Mouse (Mus musculus) layer of hippocampus, adult 9-11 months (tissue): ENCODE results near the gene Psmd2.

Experiments used
- DNase-seq: peaks from one replicate; pipeline ENCODE4 v3.0.0; 2022

Psmd2 gene

DNA sequence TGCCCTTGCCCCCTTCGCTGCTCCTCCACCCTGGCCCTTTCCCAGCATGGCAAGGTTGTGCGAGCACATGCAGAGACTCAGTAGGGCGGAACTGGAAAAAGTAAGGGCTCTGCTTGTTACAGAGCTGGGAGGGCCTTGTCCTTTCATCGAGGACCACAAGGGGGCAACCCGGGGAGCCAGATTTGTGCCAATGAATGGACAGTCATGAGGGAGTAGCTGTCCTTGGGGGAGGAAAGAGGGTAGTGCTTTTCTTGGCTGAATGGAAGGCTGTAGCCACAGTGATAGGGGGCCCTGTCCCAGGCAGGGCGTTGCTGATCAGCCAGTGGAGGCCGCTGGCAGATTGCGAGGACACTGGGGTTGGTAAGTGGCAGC, 51.1 kb downstream of the Psmd2 start:
- DNase-seq, result no peak

DNA sequence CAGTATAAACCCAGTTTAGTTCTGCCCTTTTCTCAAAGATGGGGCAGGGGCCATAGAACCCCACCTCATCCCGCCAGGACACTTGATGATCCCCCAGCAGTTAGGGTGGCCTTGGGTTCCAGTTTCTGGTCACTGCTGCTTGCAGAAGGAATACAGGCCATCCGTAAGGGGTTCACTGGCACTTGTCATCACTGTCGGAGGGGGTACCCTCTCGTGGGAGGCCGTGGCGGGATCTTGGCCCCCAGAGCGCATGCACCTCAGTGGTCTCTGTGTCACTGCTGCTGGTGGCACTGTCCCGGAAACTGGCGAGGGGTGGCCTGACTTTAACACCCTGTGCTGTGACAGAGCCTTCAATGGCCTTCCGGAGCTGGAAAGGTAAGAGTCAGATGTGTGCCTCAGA, 51.6 kb downstream of the Psmd2 start:
- DNase-seq, result no peak

DNA sequence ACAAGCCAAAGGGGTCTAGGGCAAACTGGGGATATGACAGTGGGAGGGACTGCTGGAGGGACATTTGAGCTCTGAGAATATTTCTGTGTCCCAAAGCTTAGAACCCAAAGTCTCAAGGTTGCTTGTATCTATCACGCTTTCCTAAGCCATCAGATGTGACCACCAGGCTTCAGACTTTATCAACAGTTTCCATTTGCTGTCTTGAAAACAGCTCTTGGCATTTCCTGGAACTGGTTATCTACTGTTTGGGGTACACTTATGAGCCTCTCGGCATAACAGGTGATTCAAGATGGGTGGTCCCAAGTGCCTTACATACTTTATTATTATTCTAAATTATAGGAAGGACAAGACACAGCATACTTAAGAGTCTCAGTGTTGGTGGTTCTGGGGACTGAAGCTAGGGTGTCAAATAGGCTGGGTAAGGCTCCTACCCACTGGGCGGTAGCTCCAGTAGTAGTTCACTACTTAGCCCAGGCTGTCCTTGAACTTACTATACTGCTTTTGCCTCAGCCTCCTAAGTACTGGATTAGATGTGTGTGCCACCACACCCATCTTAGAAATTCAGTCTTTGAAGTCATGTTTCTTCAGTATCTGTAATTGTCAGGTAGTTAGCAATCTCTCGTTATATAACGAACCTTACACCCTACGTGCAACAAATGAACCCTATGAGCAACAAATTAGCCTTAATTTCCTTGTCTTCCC, 52.4 kb downstream of the Psmd2 start:
- no peak for DNase-seq

DNA sequence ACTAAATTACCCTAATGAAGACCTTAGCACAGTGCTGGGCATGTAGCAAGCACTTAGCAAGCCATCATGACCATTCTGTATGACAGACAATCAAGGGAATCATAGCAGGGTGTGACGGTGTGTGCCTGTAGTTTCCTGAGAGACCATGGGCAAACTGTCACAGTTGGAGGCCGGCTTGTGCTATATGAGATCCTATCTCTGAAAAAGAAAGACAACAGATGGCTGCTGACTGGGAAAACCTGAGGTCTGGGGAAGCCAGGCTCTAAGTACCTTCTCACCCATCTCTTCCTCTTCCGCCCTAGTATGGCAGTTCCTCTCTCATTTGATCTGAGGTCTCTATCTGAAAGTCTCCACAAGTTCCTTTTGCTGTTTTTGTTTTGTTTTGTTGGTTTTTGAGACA, 54.3 kb downstream of the Psmd2 start:
- no peak for DNase-seq

DNA sequence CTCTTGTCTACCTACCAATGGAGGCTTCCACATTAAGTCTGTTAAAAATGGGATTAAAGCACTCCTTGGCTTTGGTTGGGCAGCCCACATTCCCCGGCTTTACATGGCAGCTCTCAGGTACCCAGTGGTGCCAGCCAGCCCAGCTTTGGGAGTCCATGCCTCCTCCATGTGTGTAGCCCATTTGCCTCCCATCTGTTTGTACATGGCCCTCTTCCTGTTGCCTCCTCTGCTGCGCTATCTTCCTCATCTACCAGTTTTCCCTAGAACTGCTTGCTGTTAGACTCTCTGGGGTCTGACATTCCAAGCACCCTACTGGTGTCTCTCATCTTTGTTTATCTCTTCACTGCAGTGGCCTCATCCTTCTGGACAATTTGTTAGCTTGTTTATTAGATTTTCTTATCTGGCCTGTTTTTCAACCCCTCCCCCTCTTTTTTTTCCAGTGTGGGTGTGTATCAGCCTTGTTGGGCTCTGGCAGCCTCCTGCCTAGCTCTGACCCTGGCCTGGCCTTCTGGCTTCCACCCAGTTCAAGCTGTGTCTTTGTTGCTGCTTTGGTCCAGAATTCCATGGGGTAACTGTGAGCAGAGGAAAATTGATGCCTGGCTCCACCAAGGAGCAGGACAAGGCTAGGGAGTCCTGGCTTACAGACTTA, 55.1 kb downstream of the Psmd2 start:
- no peak for DNase-seq

DNA sequence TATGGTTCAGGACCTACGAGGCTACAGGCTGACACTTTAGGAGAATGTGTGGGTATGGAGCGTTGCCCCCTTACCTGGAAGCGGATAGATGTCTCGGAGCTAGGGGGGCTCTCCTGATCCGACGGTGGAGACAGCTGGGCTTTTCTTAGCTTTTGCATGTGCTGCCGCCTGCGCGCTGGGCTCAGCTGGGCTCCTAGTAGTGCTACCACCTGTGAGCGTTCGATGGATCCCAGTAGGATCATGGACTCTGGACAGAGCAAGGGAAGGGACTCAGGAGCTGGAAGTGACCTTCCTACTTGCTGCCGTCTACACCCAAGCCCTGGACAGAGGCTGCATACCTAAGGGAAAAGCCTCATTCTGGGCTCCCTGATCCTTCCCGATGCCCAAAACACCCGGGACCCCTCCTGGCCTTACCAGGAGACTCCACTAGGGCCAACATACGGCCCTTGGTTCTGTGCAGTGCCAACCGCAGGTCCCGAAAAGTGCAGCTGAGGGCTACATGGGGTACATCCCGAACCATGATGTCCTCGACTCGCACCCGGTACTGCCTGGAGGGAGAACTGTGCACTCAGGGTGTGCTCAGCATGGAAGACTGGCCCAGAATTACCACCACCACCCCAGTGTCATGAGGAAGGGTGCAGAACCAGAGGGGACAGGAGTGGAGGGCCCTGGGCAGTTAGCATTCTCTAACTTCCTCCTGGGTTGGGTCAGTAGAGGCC, 56.9 kb downstream of the Psmd2 start:
- DNase-seq, result no peak

DNA sequence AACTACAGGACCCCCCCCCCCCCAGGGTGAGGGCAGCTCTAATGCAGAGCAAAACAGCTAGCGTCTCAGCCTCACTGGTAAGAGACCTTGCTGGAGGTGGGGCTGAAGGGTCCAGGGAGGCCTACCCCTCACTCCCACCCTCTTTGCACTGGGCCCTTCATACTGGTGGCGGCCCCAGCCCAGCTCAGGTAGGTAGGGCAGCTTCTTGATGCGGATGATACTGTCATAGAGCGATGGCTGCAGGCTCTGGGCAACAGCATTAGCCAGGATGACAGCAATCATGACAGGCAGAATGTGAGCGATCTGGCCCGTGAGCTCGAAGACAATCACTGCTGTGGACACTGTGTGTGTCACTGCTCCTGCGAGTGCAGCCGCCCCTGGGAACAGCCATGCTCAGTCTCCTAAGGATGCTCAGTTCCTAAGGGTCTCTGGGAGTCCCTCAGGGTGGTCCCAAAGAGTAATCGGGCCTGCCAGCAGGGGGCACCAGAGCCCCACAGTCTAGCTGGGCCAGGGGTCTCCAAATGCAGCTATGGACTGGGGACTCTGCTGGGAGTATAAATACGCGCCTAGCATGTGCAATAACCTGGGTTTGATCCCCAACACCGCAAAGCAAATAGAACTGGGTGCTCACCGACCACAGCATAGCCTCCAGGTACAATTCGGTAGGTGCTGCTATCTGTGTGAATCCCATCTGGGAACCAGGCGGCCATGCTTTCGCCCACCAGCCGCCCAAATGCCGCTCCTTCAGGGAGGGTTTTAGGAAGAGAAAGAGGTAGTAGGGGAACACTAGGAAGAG, 57.7 kb downstream of the Psmd2 start:
- DNase-seq, result no peak

DNA sequence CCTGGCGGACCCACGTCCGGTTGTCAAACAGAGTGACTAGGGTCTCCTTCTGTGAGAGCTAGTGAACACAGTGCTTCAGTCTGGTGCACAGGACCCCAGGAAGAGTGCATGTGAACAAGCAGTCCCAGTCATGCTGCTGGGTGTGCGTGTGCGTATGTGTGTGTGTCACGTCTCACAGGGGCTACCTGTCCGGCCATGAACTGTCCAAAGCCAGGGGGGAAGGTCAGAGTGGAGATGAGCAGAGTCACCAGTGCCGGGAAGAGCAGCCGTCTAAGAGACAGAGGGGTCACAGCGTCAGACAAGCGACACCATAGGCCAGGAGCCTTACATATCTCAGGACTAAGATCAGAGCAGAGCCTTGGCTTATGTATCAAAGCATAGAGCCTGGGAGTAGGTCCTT, 58.9 kb downstream of the Psmd2 start:
- no peak for DNase-seq

DNA sequence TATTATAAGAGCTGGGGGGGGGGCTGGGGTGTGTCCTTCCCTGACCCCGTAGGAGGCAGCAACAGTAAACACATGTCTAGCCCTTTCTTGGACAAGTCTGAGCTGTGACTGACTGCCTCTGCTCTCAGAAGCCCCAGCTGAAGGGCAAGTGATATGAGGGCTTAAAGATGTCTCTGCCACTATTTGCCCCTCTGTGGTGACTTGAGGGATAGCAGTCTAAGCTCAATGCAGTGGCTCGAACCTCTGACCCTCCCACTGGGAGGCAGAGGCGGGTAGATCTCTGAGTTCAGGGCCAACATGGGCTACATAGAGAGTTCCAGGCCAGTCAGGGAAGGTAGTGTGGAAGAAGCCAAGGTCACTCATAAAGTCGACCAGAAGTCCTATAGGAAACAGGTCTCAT, 59.4 kb downstream of the Psmd2 start:
- DNase-seq, result no peak

DNA sequence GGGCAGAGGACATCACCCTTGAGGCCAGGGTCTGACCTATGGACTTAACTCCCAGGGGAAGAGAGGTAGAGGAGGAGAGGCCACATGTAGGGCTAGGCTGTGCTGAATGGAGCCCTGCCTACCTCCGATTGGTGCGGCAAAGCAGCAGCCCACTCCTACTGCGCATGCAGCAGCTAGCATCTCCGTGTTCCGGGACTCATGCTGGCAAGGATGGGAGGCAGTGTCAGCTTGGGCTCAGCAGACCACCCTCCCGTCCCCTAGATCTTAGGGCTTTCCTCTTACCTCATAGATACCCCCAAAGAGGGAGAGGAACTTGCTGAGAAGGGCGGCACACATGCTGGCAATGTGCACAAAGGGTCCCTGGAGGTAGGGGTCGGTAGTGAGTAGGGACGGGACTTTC, 60.7 kb downstream of the Psmd2 start:
- no peak for DNase-seq

DNA sequence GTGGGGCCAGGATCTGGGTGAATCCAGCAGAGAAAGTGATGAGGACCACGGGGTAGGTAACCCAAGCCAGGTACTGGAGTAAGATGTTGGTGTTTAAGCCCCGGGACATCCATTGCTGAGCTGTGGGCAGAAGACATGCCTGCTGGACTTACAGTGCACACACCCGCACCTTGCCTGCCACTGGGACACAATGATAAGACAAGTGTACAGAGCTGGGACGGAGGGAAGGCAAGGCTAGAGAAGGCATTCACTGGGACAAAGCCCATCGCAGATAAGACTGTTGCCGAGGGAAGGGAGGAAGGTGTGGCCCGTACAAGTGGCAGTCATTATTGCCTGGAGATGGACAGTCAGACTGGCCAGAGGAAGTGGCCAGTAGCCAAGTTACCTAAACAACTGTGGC, 61.4 kb downstream of the Psmd2 start:
- DNase-seq, result no peak
